Mouse (Mus musculus) liver, embryonic 16.5 days (tissue): ENCODE data around the gene Klhl32. TPM values are rescaled to one million over a fixed set of nuclear protein-coding genes. Genes with fewer than 3 reads are reported as not detected.
"Not testable (repeated sequence)": the region's sequence is repeated elsewhere in the genome, so short reads cannot be mapped to it uniquely, and the experiment has no call there.

ENCODE experiments used
- ATAC-seq: fragments of 200-750 bp; cut with Nextera tagmentation; 2 replicates; pipeline ENCODE4 v1.8.0; 2017; ENCODE audit warnings: low read depth, mild to moderate bottlenecking, moderate number of reproducible peaks, moderate library complexity
- H3K27ac ChIP-seq: fragments of 300-500 bp; sonication (generic); 2 replicates; pipeline ENCODE4 v1.5.1; 2014; ENCODE audit warnings: mild to moderate bottlenecking, low read length
- H3K27me3 ChIP-seq: fragments of 300-500 bp; sonication (generic); 2 replicates; pipeline ENCODE4 v1.6.1; 2014; ENCODE audit warnings: low read depth, low read length, mixed read lengths; ENCODE audit not compliant: control insufficient read depth, insufficient read depth
- H3K36me3 ChIP-seq: fragments of 300-500 bp; sonication (generic); 2 replicates; pipeline ENCODE4 v1.6.1; 2014; ENCODE audit warnings: mild to moderate bottlenecking; ENCODE audit not compliant: control insufficient read depth, insufficient read depth
- H3K4me1 ChIP-seq: fragments of 300-500 bp; sonication (generic); 2 replicates; pipeline ENCODE4 v1.6.1; 2014; ENCODE audit warnings: low read depth, low read length, mixed read lengths; ENCODE audit not compliant: control insufficient read depth
- H3K4me2 ChIP-seq: fragments of 300-500 bp; sonication (generic); 2 replicates; pipeline ENCODE4 v1.6.1; 2014; ENCODE audit warnings: low read depth, low read length, mixed read lengths
- H3K4me3 ChIP-seq: fragments of 300-500 bp; sonication (generic); 2 replicates; pipeline ENCODE4 v1.5.1; 2014; ENCODE audit warnings: low read depth, mild to moderate bottlenecking, low read length
- H3K9ac ChIP-seq: fragments of 300-500 bp; sonication (generic); 2 replicates; pipeline ENCODE4 v1.6.1; 2014; ENCODE audit warnings: low read depth, low read length
- H3K9me3 ChIP-seq: fragments of 300-500 bp; sonication (generic); replicated peaks from 2 replicates; pipeline ENCODE4 v1.6.1; 2016; ENCODE audit warnings: low read length; ENCODE audit not compliant: control insufficient read depth
- WGBS: fragments of 180-500 bp; shearing (Covaris S2); extraction: QIAGEN DNeasy Blood & Tissue Kit; methylation state at CpG from one replicate; pipeline ENCODE4 v1.1.7; 2014; ENCODE audit not compliant: insufficient replicate concordance; 5-methylcytosine and 5-hydroxymethylcytosine counted together
- polyA plus RNA-seq: library from polyadenylated mRNA; unstranded; fragments of >200 nt; fragmentation: Nextera tagmentation; extraction: Ambion mirVana; gene quantifications from 2 replicates; pipeline ENCODE4 v1.2.1, GENCODE M21; 2015

Klhl32 gene
- polyA plus RNA-seq, 1 experiment from 2014 or later, result 0.19 TPM

DNA sequence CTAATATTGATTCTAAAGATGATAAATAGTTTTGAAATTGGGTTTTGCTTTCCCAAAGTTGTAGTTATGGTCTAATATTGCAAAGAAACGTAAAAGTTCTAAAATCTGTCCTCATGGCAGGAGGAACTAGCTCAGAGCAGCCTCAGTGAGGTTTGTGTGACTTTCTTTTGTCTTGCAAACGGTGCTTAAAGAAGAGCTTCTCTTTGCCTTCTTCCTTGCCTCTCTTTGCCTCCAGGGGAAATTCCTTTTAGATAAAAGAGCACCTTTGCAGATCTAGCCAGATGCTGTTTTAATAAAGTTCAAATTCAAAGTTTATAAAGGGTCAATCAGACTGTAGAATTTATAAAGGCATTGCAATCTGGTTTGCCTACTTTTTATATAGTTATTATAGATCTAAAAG lies 38.5 kb upstream of the Klhl32 start:
- 36% methylated on average over 2 of the region's 2 CpGs for WGBS
- H3K27me3 ChIP-seq, H3K9me3 ChIP-seq, ATAC-seq, H3K27ac ChIP-seq, H3K4me1 ChIP-seq, H3K4me2 ChIP-seq, H3K36me3 ChIP-seq, H3K9ac ChIP-seq, H3K4me3 ChIP-seq: not testable (repeated sequence)

DNA sequence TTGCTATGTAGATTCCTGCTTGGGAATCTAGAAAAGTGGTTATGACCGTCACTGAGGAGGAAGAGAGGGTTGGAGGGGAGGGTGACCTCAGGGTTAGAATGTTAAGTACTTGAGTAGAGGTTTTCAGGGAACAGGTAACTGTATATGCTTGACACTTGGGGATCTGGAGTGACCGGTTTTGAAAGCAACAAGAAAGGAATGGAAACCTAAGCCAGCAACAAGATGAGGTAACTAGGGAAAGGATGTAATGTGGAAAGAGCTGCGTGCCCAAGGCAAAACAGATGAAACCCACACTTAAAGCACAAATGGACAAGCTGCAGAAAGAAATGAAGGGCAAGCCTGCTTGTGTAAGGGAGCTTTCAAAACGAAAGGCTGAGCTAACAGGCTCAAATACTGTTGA lies 18.3 kb upstream of the Klhl32 start:
- no peak for ATAC-seq
- 51% methylated on average over 4 of the region's 4 CpGs for WGBS

DNA sequence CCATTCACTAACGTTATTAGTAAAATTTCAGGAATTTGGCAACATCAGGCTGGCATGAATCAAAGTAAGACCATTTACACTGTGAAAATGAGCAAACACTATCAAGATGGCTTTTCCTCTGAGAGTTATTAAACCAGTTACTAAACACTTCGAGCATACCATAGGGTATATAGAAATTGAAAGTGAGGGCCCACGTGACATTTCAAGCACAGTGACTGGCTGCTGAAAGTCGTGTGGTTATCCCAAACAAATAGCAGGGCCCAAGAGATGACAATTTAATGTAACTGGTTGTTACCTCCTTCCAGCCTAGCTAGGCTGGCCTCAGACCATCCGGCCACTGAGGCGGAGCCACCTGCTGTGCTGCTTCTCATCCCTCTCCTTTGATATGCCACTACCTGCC lies 14.8 kb upstream of the Klhl32 start:
- ATAC-seq, result no peak
- Histone ChIP-seq H3K4me2 (no peak overlapping the region), H3K9me3 (no peaks in the 10 kb centered on the region), H3K27ac (no peak overlapping the region), H3K4me3 (no peak overlapping the region), H3K4me1 (no peaks in the 10 kb centered on the region), H3K9ac (no peak overlapping the region), H3K36me3 (no peaks in the 10 kb centered on the region), H3K27me3 (no peaks in the 10 kb centered on the region)
- 37% methylated on average over 6 of the region's 6 CpGs for WGBS

More for the DNA sequence above, 18.3 kb upstream of the Klhl32 start:
- H3K9ac ChIP-seq, result no peak overlapping the region
- H3K4me1 ChIP-seq, result no peaks in the 10 kb centered on the region
- H3K27me3 ChIP-seq, result no peaks in the 10 kb centered on the region
- no peak overlapping the region for H3K27ac ChIP-seq
- no peaks in the 10 kb centered on the region for H3K9me3 ChIP-seq
- H3K36me3 ChIP-seq, result no peaks in the 10 kb centered on the region
- no peak overlapping the region for H3K4me2 ChIP-seq
- H3K4me3 ChIP-seq, result no peak overlapping the region

DNA sequence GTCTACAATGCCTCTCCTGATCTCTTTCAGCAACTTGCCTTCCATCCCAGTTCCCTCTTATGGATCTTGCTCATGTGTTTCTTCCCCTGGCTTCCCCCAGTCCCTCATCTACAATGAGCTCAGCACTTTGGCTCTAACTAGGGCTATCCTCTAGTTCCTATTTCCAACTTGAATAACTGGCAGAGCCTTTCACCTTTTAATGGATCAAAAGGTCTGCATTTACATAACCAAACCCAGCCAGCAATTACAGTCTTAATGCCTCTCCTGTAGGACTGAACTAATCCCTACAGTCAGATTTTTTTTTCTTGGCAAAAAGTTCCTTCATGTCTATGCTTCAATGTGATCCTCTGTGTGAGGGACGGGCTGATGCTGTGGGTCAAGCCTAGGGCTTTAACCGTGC lies 3.5 kb downstream of the Klhl32 start:
- Histone ChIP-seq H3K9me3 (no peaks in the 10 kb centered on the region), H3K9ac (no peak overlapping the region), H3K4me1 (no peaks in the 10 kb centered on the region), H3K4me2 (no peak overlapping the region), H3K27me3 (peaks cover 3% of the 10 kb centered on the region; the same call in 1 of the 2 replicates), H3K4me3 (no peak overlapping the region), H3K36me3 (no peaks in the 10 kb centered on the region), H3K27ac (no peak overlapping the region)
- 67% methylated on average over 2 of the region's 2 CpGs for WGBS
- ATAC-seq, result no peak

DNA sequence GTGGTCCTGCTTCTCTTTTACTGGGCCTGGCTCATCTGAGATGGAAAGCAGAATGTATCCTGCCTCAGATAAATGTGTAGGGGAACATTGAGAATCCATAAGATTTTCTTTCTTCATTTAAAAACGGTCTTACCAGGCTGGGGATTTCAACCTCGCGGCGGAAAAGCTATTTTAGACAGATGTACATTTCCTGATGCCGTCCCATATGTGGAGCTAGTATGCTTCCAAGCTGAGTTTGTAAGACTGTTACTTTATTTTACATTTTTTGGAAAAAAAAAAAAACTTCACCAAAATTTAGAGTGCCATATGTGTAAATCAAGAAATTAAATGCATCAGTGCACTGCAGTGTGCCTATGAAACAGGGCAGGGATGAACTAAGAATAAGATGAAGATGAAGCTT lies 5.4 kb downstream of the Klhl32 start:
- no peak overlapping the region for H3K4me2 ChIP-seq
- H3K9ac ChIP-seq, result no peak overlapping the region
- no peaks in the 10 kb centered on the region for H3K36me3 ChIP-seq
- WGBS, result 70% methylated on average over 5 of the region's 5 CpGs
- H3K27me3 ChIP-seq, result peaks cover 2% of the 10 kb centered on the region; the same call in 1 of the 2 replicates
- H3K4me1 ChIP-seq, result no peaks in the 10 kb centered on the region
- no peak overlapping the region for H3K27ac ChIP-seq
- no peaks in the 10 kb centered on the region for H3K9me3 ChIP-seq
- ATAC-seq, result no peak
- no peak overlapping the region for H3K4me3 ChIP-seq

DNA sequence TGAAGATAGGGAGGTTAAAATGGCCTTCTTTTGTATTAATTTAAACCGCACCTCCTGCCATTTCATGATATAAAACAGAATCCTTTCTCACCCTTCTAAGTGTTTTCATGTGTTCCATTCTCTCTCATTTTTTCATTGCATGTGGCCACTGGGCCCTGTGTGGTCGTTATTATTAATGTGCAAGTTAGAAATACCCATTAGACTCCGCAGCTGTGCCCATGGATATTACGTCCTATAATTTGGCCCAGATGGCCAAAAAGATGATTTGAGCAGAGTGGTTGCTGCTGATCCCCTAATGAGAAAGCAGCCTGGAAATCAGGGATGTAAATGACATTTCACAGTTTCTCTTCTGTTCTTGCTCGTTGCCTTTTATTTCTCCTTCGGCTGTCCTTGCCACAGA lies 12.4 kb downstream of the Klhl32 start:
- 71% methylated on average over 6 of the region's 6 CpGs for WGBS

DNA sequence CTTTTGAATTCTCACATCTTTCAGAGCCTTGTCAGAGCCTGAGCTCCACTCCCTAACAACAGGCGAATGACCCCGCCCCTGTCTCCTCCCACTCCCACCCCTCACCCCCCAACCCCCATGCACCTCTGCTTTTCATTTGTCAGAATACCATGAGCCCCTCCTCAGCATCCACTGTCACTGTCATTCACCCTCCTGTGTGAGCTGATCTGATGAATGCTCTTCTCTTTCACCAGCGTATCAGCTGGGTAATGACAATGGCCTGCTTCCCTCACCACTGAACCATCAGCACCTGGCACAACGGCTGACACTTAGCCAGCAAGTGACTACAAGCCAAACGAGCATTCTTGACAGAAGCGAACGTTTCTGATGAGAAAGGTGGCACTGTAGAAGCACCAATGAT lies 15.4 kb downstream of the Klhl32 start:
- no peak overlapping the region for H3K27ac ChIP-seq
- no peak overlapping the region for H3K4me3 ChIP-seq
- WGBS, result 44% methylated on average over 7 of the region's 7 CpGs
- H3K9ac ChIP-seq, result no peak overlapping the region
- no peaks in the 10 kb centered on the region for H3K27me3 ChIP-seq
- no peak for ATAC-seq
- no peaks in the 10 kb centered on the region for H3K4me1 ChIP-seq
- H3K9me3 ChIP-seq, result no peaks in the 10 kb centered on the region
- H3K36me3 ChIP-seq, result no peaks in the 10 kb centered on the region
- H3K4me2 ChIP-seq, result no peak overlapping the region

More for the DNA sequence above, 12.4 kb downstream of the Klhl32 start:
- H3K4me1 ChIP-seq, result no peaks in the 10 kb centered on the region
- no peaks in the 10 kb centered on the region for H3K27me3 ChIP-seq
- no peak overlapping the region for H3K9ac ChIP-seq
- no peak overlapping the region for H3K4me2 ChIP-seq
- no peak overlapping the region for H3K27ac ChIP-seq
- no peak for ATAC-seq
- H3K4me3 ChIP-seq, result no peak overlapping the region
- no peaks in the 10 kb centered on the region for H3K36me3 ChIP-seq
- H3K9me3 ChIP-seq, result no peaks in the 10 kb centered on the region

DNA sequence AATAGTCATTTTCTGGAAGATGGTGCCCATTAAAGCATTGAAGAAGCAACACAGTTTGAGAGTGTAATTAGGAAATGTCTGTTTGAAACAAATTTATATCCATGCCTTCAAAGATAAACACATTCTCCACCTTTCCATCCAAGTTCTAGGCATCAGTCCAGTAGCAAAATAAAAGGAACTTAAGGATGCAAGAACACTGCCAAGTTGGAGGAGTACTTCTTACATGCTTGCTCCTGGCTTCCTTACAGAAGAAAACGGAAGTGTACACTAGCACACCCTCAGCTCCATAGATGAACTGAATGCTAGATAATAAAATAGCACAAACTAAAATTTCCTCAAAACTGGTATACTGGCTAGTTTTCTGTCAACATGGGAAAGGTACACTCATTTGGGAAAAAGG lies 42.6 kb downstream of the Klhl32 start:
- H3K36me3 ChIP-seq, result no peaks in the 10 kb centered on the region
- no peak overlapping the region for H3K4me2 ChIP-seq
- no peak overlapping the region for H3K4me3 ChIP-seq
- H3K4me1 ChIP-seq, result no peaks in the 10 kb centered on the region
- WGBS, result 60% methylated on average over 1 of the region's 1 CpGs
- no peaks in the 10 kb centered on the region for H3K27me3 ChIP-seq
- H3K9ac ChIP-seq, result no peak overlapping the region
- no peak for ATAC-seq
- H3K9me3 ChIP-seq, result no peaks in the 10 kb centered on the region
- no peak overlapping the region for H3K27ac ChIP-seq

DNA sequence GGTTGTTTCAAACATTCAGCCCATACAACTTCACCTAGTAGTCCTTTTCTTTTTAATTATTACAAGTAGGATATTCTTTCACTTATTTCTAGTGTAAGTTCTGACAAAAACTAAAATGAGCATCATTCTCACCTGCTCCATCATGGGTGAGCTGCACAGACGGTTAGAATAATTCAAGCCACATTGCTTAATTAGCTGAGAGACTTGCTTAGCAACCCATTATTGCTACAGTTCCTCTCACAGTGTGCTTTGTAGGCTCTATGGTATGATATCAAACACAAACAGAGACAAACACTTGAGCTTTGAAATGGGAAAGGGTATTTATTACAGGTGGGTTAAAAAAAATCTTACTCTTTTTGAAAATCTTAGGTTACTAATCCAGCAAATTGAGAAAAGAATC lies 49.0 kb downstream of the Klhl32 start:
- Histone ChIP-seq H3K9ac (no peak overlapping the region), H3K4me2 (no peak overlapping the region), H3K4me1 (no peaks in the 10 kb centered on the region), H3K4me3 (no peak overlapping the region), H3K27ac (no peak overlapping the region), H3K9me3 (no peaks in the 10 kb centered on the region), H3K27me3 (no peaks in the 10 kb centered on the region), H3K36me3 (no peaks in the 10 kb centered on the region)
- no peak for ATAC-seq
- WGBS, result 44% methylated on average over 1 of the region's 1 CpGs

DNA sequence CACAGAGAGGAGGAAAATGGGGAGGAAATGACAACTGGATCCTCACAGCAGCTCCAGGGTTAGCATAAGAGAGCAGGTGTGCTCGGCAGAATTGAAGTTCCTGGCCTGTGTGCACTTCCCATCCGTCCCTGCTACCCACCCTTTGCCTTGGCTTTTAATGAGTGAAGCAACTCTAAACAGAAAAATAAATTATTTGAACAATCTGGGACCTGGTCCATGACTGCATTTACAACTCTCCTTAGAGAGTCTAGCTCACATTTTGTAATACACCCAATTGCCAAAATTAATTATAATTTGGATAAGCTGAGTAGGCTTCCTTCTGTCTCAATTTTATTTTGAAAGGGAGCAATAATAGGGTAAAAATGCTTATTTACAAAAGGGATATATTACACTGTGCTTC lies 49.6 kb downstream of the Klhl32 start:
- Histone ChIP-seq H3K36me3 (no peaks in the 10 kb centered on the region), H3K27ac (no peak overlapping the region), H3K9ac (no peak overlapping the region), H3K9me3 (no peaks in the 10 kb centered on the region), H3K4me1 (no peaks in the 10 kb centered on the region), H3K4me3 (no peak overlapping the region), H3K4me2 (no peak overlapping the region), H3K27me3 (no peaks in the 10 kb centered on the region)
- 38% methylated on average over 2 of the region's 2 CpGs for WGBS
- ATAC-seq, result no peak
